29 mouse cellular contexts compared by ENCODE assay signal in genomic region chr6:94765724-94766123, GRCm38 (mm10).
DNase-seq lines count a peak whose midpoint lies in the region; ATAC-seq and TF ChIP-seq lines count a peak whose summit lies in the region.
"Had no signal": no experiment of that assay in that cellular context is flagged by ENCODE, and none has a peak within 500 bp of the region (broad histone marks: within the 10 kb centered on the region; RNA-seq: fewer than 3 reads in every experiment).

No protein-coding gene starts in this region.

- no peak overlapping the region for H3K4me2 ChIP-seq in liver, embryonic 11.5 days
- no peak overlapping the region for H3K4me2 ChIP-seq in liver, embryonic 13.5 days
- no peak overlapping the region for H3K4me2 ChIP-seq in liver, embryonic 15.5 days
- no peak overlapping the region for H3K4me2 ChIP-seq in liver, postnatal 0 days (ENCODE audit: low read depth, low read length)
- H3K4me2 ChIP-seq in hindbrain, embryonic 16.5 days (ENCODE audit: low read length) = no peak overlapping the region
- H3K4me2 ChIP-seq: embryonic facial prominence, embryonic 13.5 days; embryonic facial prominence, embryonic 15.5 days; forebrain, embryonic 12.5 days had no signal

- no peak overlapping the region for H3K4me3 ChIP-seq in liver, embryonic 11.5 days (ENCODE audit: low read depth, low read length)
- H3K4me3 ChIP-seq in liver, embryonic 13.5 days (replicated peaks) = no peak overlapping the region
- no peak overlapping the region for H3K4me3 ChIP-seq in liver, embryonic 15.5 days (replicated peaks)
- no peak overlapping the region for H3K4me3 ChIP-seq in liver, postnatal 0 days (ENCODE audit: low read depth, low read length)
- H3K4me3 ChIP-seq in hindbrain, embryonic 16.5 days (ENCODE audit: low read length) = no peak overlapping the region
- H3K4me3 ChIP-seq: embryonic facial prominence, embryonic 13.5 days; embryonic facial prominence, embryonic 15.5 days; erythroblast, embryonic 14.5 days; forebrain, embryonic 10.5 days; forebrain, embryonic 12.5 days had no signal

- WGBS in liver, embryonic 11.5 days = 61% methylated on average over 6 of the region's 6 CpGs
- WGBS in liver, embryonic 13.5 days (ENCODE audit: insufficient replicate concordance) = 54% methylated on average over 6 of the region's 6 CpGs
- 52% methylated on average over 6 of the region's 6 CpGs for WGBS in liver, embryonic 15.5 days (ENCODE audit: insufficient replicate concordance)
- WGBS in liver, postnatal 0 days (ENCODE audit: insufficient replicate concordance) = 48% methylated on average over 6 of the region's 6 CpGs
- 78% methylated on average over 6 of the region's 6 CpGs for WGBS in hindbrain, embryonic 16.5 days

- ATAC-seq in liver, embryonic 11.5 days (replicated peaks; ENCODE audit: low FRiP score) = no peak
- peak; percentile 59; the same call in 1 of the 2 replicates for ATAC-seq in liver, embryonic 13.5 days (ENCODE audit: low read depth)
- ATAC-seq in liver, embryonic 15.5 days (ENCODE audit: insufficient read depth) = peak; percentile 81
- peak; percentile 90 for ATAC-seq in liver, postnatal 0 days
- no peak for ATAC-seq in hindbrain, embryonic 16.5 days
- ATAC-seq: activated CD4-positive, CD25-positive, alpha-beta regulatory T cell, adult 4 months; CD4-positive, CD25-positive, alpha-beta regulatory T cell, adult 4 months; forebrain, embryonic 14.5 days; Patski had no signal

- H3K27ac ChIP-seq in liver, embryonic 11.5 days (ENCODE audit: low read depth, low read length) = no peak overlapping the region
- H3K27ac ChIP-seq in liver, embryonic 13.5 days = no peak overlapping the region
- H3K27ac ChIP-seq in liver, embryonic 15.5 days (replicated peaks) = no peak overlapping the region
- H3K27ac ChIP-seq in liver, postnatal 0 days (ENCODE audit: low read depth) = no peak overlapping the region
- no peak overlapping the region for H3K27ac ChIP-seq in hindbrain, embryonic 16.5 days (ENCODE audit: low read depth, low read length)
- H3K27ac ChIP-seq: embryonic facial prominence, embryonic 13.5 days; embryonic facial prominence, embryonic 15.5 days; forebrain, embryonic 10.5 days; forebrain, embryonic 12.5 days had no signal

- H3K36me3 ChIP-seq in liver, embryonic 11.5 days (ENCODE audit: control insufficient read depth, insufficient read depth, low read length) = no peaks in the 10 kb centered on the region
- H3K36me3 ChIP-seq in liver, embryonic 13.5 days = no peaks in the 10 kb centered on the region
- H3K36me3 ChIP-seq in liver, embryonic 15.5 days (replicated peaks) = no peaks in the 10 kb centered on the region
- no peaks in the 10 kb centered on the region for H3K36me3 ChIP-seq in liver, postnatal 0 days (replicated peaks; ENCODE audit: insufficient read depth, low read length)
- H3K36me3 ChIP-seq in hindbrain, embryonic 16.5 days (ENCODE audit: control insufficient read depth, insufficient read depth, low read length) = no peaks in the 10 kb centered on the region
- H3K36me3 ChIP-seq: embryonic facial prominence, embryonic 13.5 days; embryonic facial prominence, embryonic 15.5 days; forebrain, embryonic 10.5 days; forebrain, embryonic 12.5 days; G1E had no signal

- no peaks in the 10 kb centered on the region for H3K4me1 ChIP-seq in liver, embryonic 11.5 days (replicated peaks; ENCODE audit: control insufficient read depth, insufficient read depth, low read length)
- H3K4me1 ChIP-seq in liver, embryonic 13.5 days (replicated peaks) = no peaks in the 10 kb centered on the region
- peaks cover 3% of the 10 kb centered on the region; the same call in 1 of the 2 replicates for H3K4me1 ChIP-seq in liver, embryonic 15.5 days (replicated peaks)
- no peaks in the 10 kb centered on the region for H3K4me1 ChIP-seq in liver, postnatal 0 days (ENCODE audit: insufficient read depth)
- H3K4me1 ChIP-seq in hindbrain, embryonic 16.5 days (ENCODE audit: control insufficient read depth, insufficient read depth, low read depth, low read length) = no peaks in the 10 kb centered on the region

- peak; percentile 5 for DNase-seq in liver
- DNase-seq in liver, embryonic 11.5 days (ENCODE audit: low spot score) = no peak
- DNase-seq in liver, embryonic 13.5 days = no peak
- no peak for DNase-seq in liver, postnatal 0 days
- DNase-seq in layer of hippocampus, postnatal 10 days (ENCODE audit: low spot score in 2 of 2) = no peak
- DNase-seq in urinary bladder, adult 2 months (ENCODE audit: low spot score) = no peak
- DNase-seq: adrenal gland, adult 8-10 months; adrenal gland, postnatal 14 days; adrenal gland, postnatal 36 days; B cell, adult 2 months; cerebellum, adult 11 months; cerebellum, adult 18-20 months; cerebellum, adult 8-10 months; cerebellum, adult 9-11 months; cerebellum, postnatal 14 days; cerebellum, postnatal 36 days; embryo, embryonic 11 days had no signal

- no peaks in the 10 kb centered on the region for H3K9me3 ChIP-seq in liver, embryonic 11.5 days (ENCODE audit: control insufficient read depth, low read length)
- H3K9me3 ChIP-seq in liver, embryonic 13.5 days (replicated peaks) = no peaks in the 10 kb centered on the region
- H3K9me3 ChIP-seq in liver, embryonic 15.5 days (replicated peaks) = no peaks in the 10 kb centered on the region
- H3K9me3 ChIP-seq in liver, postnatal 0 days (ENCODE audit: low read length) = no peaks in the 10 kb centered on the region
- H3K9me3 ChIP-seq in hindbrain, embryonic 16.5 days (ENCODE audit: control insufficient read depth, low read length) = no peaks in the 10 kb centered on the region
- H3K9me3 ChIP-seq: embryonic facial prominence, embryonic 13.5 days; embryonic facial prominence, embryonic 15.5 days; forebrain, embryonic 10.5 days; forebrain, embryonic 12.5 days; G1E had no signal

- TF ChIP-seq EP300 in liver, postnatal 0 days (IDR thresholded peaks at IDR 0.05; ENCODE audit: low read depth) = no peak

- H3K9ac ChIP-seq in liver, embryonic 11.5 days (ENCODE audit: low read depth, low read length) = no peak overlapping the region
- H3K9ac ChIP-seq in liver, embryonic 13.5 days = no peak overlapping the region
- no peak overlapping the region for H3K9ac ChIP-seq in liver, embryonic 15.5 days
- no peak overlapping the region for H3K9ac ChIP-seq in liver, postnatal 0 days (replicated peaks)
- no peak overlapping the region for H3K9ac ChIP-seq in hindbrain, embryonic 16.5 days (ENCODE audit: low read depth, low read length)
- H3K9ac ChIP-seq: embryonic facial prominence, embryonic 13.5 days; embryonic facial prominence, embryonic 15.5 days; forebrain, embryonic 12.5 days had no signal

- peaks cover 11% of the 10 kb centered on the region; the same call in 1 of the 2 replicates for H3K27me3 ChIP-seq in liver, embryonic 11.5 days (replicated peaks; ENCODE audit: control insufficient read depth, insufficient read depth, low read length)
- peaks cover 25% of the 10 kb centered on the region for H3K27me3 ChIP-seq in liver, embryonic 13.5 days
- H3K27me3 ChIP-seq in liver, embryonic 15.5 days = peaks cover 25% of the 10 kb centered on the region
- 0 out of 2 replicates have a peak, but pooled peaks cover 3% of the 10 kb centered on the region for H3K27me3 ChIP-seq in liver, postnatal 0 days (ENCODE audit: insufficient read depth, low read length)
- H3K27me3 ChIP-seq in hindbrain, embryonic 16.5 days (replicated peaks; ENCODE audit: control insufficient read depth, insufficient read depth, low read length) = no peaks in the 10 kb centered on the region
- H3K27me3 ChIP-seq: embryonic facial prominence, embryonic 13.5 days; embryonic facial prominence, embryonic 15.5 days; forebrain, embryonic 12.5 days; Patski had no signal

- no peak for TF ChIP-seq CTCF in liver, postnatal 0 days (IDR thresholded peaks at IDR 0.05; ENCODE audit: low read depth)

Comparison
In these comparisons a context has a peak if more than half of its experiments do, and no peak if none do; other contexts are left out.
1. ATAC-seq: peak in liver, embryonic 13.5 days (single experiment), liver, embryonic 15.5 days (single experiment) and liver, postnatal 0 days (single experiment); none in liver, embryonic 11.5 days (single experiment) and hindbrain, embryonic 16.5 days (single experiment).